Mouse (Mus musculus) adrenal gland, adult 10 weeks (tissue): ENCODE measurements around the gene Ppia. TPM values are rescaled to one million over a fixed set of nuclear protein-coding genes. Genes with fewer than 3 reads are reported as not detected.

ENCODE experiments used
- polyA plus RNA-seq: library from polyadenylated mRNA; stranded (reverse); fragments of 350-450 nt; fragmentation: Illumina TruSeq; extraction: RNeasy Lipid Tissue Mini Kit (QIAGEN cat#74804); gene quantifications from one replicate; pipeline ENCODE4 v1.2.3, GENCODE M21; 2014; ENCODE audit warnings: low read depth, low replicate concordance

Gene Ppia
- polyA plus RNA-seq: 1,365 TPM

DNA sequence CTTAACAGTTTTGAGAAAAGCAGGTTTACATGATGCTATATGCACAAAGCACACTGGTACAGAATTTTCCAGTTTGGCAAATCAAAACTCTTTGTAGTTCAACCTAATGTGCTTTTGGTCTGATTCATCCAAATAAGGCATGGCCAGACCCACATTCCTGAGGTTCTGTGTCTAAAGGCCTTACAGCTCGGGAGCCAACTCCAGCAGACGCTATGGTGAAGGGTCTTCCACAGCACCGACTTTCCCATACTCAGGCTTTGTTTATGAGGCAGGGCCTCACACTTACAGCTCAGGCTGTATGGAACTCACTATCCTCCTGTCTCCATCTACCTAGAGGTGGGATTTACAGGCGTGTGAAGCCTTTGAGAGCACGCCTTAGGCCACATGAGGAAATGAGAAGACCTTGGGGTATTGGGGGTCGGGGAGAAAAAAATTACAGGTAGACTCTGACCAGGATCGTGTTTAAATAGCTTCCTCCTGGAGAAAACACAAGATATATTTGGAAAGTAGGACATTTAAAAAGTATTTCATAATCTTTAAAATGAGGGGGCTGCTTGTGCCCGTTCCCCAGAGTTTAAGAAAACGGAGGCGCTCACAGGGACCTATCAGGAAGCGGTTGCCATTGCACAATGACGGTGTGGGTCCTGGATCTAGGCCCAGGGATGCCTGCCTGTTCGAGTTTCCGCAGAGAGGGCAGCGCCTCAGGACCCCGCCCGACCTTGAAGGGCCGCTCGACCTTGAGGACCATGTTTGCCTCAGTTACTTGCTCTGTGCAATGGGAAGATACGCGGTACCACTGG is at the start of gene Ppia:
Ppia (plus strand) TSS at position 693 of the 800 bp plus-strand sequence.

DNA sequence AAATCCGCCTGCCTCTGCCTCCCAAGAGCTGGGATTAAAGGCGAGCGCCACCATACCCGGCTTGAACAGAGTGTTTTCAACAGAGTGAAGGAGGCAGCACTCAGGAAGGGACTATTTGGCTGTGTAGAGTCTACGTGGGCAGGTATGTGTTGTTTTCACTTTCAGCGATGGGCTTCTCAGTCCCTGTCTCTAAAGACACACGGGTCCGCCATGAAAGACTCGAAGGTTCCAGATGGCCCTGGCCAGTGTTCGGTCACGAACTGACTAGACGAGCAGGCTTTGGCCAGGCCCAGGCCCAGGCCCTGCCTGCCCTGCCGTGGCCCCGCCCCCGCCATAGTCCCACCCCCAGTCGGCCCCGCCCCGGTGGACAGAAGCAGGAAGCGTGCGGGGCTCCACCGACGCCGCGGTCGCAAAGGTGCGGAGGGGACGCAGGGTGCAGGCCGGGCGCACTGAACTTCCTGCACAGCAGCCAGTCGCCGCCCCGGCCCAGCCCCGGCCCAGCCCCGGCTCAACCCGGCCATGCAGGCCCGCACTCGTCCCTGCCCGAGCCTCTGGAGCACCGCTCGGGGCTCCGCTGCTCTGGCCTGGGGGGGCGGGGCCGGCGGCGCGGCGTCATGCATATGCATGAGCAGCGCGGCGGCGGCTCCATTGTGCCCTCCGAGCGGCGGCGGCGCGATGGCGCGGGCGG is 26.4 kb upstream of the Ppia start, which contains the start of gene Zmiz2:
Zmiz2 (plus strand) TSS at position 349 of the 688 bp plus-strand sequence.

DNA sequence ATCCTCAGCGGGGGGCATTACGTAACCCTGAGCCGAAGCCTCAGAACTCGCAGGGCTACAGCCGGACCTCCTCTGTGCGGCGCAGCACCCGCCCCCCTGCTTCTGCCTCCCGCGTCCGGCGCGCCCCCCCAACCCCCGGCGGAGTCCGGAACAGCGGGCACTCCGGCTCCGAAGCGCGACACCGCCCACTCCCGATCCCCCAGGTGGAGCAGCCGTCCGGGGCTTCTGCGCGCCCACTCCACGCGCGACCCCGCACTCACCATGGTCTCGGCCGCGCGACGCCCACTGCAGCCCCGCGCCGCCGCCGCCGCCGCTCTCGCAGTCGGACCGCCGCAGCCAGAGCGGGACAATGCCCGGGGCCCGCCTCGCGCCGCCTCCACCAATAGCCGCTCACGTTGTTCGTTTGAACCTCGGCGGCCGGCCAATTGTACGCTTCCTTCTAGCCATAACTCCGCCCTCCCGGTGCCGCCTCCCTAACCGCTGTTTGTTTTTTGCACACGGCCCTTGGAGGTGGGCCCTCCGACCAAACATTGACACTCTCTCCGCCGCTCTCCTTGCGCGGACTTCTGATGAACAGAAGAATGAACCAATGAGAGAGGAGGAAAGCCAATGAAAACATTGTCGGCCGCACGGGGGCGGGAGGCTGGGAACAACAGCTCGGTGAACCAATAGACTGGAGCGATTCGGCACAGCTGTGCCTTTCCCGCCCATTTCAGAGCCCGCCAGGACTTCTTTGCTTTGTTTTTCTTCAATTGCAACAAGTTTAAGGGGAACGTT is 29.0 kb downstream of the Ppia start, which contains the start of gene H2afv:
H2afv (minus strand) TSS at position 367 of the 777 bp plus-strand sequence.

Other genes starting within 250 kb of the Ppia start
- not detected for gene A730071L15Rik, start 215.4 kb upstream of the Ppia start, polyA plus RNA-seq
- 32.5 TPM for gene Nudcd3, start 215.0 kb upstream of the Ppia start, polyA plus RNA-seq
- gene Npc1l1, start 185.3 kb upstream of the Ppia start, polyA plus RNA-seq: not detected
- gene Ddx56, start 147.7 kb upstream of the Ppia start, polyA plus RNA-seq: 10.8 TPM
- gene Tmed4, start 140.6 kb upstream of the Ppia start, polyA plus RNA-seq: 55.3 TPM
- 192 TPM for gene Ogdh, start 123.8 kb upstream of the Ppia start, polyA plus RNA-seq
- gene Zmiz2, start 26.4 kb upstream of the Ppia start, polyA plus RNA-seq: 0.87 TPM
- 21.3 TPM for gene H2afv, start 29.0 kb downstream of the Ppia start, polyA plus RNA-seq
- gene Purb, start 60.5 kb downstream of the Ppia start, polyA plus RNA-seq: 181 TPM
- not detected for gene Myo1g, start 105.5 kb downstream of the Ppia start, polyA plus RNA-seq
- gene Ccm2, start 131.4 kb downstream of the Ppia start, polyA plus RNA-seq: not detected
- gene Nacad, start 190.6 kb downstream of the Ppia start, polyA plus RNA-seq: not detected
- 1.2 TPM for gene Tbrg4, start 210.6 kb downstream of the Ppia start, polyA plus RNA-seq
- not detected for gene Wap, start 223.2 kb downstream of the Ppia start, polyA plus RNA-seq
- gene Ramp3, start 243.1 kb downstream of the Ppia start, polyA plus RNA-seq: 0.76 TPM